Mouse (Mus musculus): Measurements from ENCODE around the gene 2610318N02Rik. TPM values are rescaled to one million over a fixed set of nuclear protein-coding genes. Genes with fewer than 3 reads are reported as not detected.

The 2610318N02Rik gene
- total and polyA plus RNA-seq, 3 experiments = 8.1 to 18.3 (median 8.8) TPM

GRCm38 (mm10) chr16:17121569-17121968 lies 3.4 kb downstream of the 2610318N02Rik start:
- DNase-seq (ENCODE audit: low spot score) (no peak), ATAC-seq (ENCODE audit: extremely low read depth, insufficient number of reproducible peaks, low FRiP score, poor library complexity, severe bottlenecking) (no peak)
- H3K4me3 ChIP-seq (ENCODE audit: low read depth, low read length) = no peak overlapping the region
- H3K27me3 ChIP-seq (ENCODE audit: insufficient read depth, low read length) = peaks cover 17% of the 10 kb centered on the region
- no peaks in the 10 kb centered on the region for H3K9me3 ChIP-seq (replicated peaks)
- peaks cover 68% of the 10 kb centered on the region for H3K36me3 ChIP-seq (replicated peaks)
- TF ChIP-seq GATA2 (IDR thresholded peaks at IDR 0.05; ENCODE audit: borderline replicate concordance, low read depth, low read length) (no peak), GATA1 (IDR thresholded peaks at IDR 0.05; ENCODE audit: borderline replicate concordance, low read length) (no peak), POLR2AphosphoS5 (IDR thresholded peaks at IDR 0.05; ENCODE audit: insufficient replicate concordance, low read depth, low read length) (no peak), TAL1 (conservative IDR thresholded peaks at IDR 0.05; ENCODE audit: low read depth, low read length) (no peak), CTCF (IDR thresholded peaks at IDR 0.05; ENCODE audit: low read depth, low read length) (no peak)
- peaks cover 16% of the 10 kb centered on the region for H3K4me1 ChIP-seq (ENCODE audit: insufficient read depth, low read depth, low read length)

- peaks cover 83% of the 10 kb centered on the region for H3K36me3 ChIP-seq (replicated peaks)
These were observed 7.6 kb downstream of the 2610318N02Rik start for GRCm38 (mm10) chr16:17117309-17117799.

GRCm38 (mm10) chr16:17110771-17111743 lies 13.9 kb downstream of the 2610318N02Rik start, which contains the start of gene Ppil2:
Gene Ppil2, minus strand, starts transcription at chr16:17111257.
- peak within 1 kb of the TSS; percentile 96 for H3K4me3 ChIP-seq (ENCODE audit: low read depth, low read length)
- no peaks in the 10 kb centered on the region for H3K27me3 ChIP-seq (ENCODE audit: insufficient read depth, low read length)
- peak; percentile 70 for DNase-seq (ENCODE audit: low spot score)
- H3K9me3 ChIP-seq (replicated peaks) = no peaks in the 10 kb centered on the region
- peaks cover 21% of the 10 kb centered on the region for H3K4me1 ChIP-seq (ENCODE audit: insufficient read depth, low read depth, low read length)
- peaks cover 57% of the 10 kb centered on the region for H3K36me3 ChIP-seq (replicated peaks)
- no peak for TF ChIP-seq GATA1 (IDR thresholded peaks at IDR 0.05; ENCODE audit: borderline replicate concordance, low read length)
- no peak for TF ChIP-seq TAL1 (conservative IDR thresholded peaks at IDR 0.05; ENCODE audit: low read depth, low read length)
- TF ChIP-seq CTCF (IDR thresholded peaks at IDR 0.05; ENCODE audit: low read depth, low read length) = no peak
- no peak for TF ChIP-seq GATA2 (IDR thresholded peaks at IDR 0.05; ENCODE audit: borderline replicate concordance, low read depth, low read length)
- TF ChIP-seq POLR2AphosphoS5 (IDR thresholded peaks at IDR 0.05; ENCODE audit: insufficient replicate concordance, low read depth, low read length) = no peak
- peak; percentile 79 for ATAC-seq (ENCODE audit: extremely low read depth, insufficient number of reproducible peaks, low FRiP score, poor library complexity, severe bottlenecking)

More at GRCm38 (mm10) chr16:17117309-17117799, 7.6 kb downstream of the 2610318N02Rik start:
- ATAC-seq (ENCODE audit: extremely low read depth, insufficient number of reproducible peaks, low FRiP score, poor library complexity, severe bottlenecking) (no peak), DNase-seq (ENCODE audit: low spot score) (no peak)
- Histone ChIP-seq H3K27me3 (ENCODE audit: insufficient read depth, low read length) (peaks cover 8% of the 10 kb centered on the region), H3K9me3 (replicated peaks) (no peaks in the 10 kb centered on the region), H3K4me3 (ENCODE audit: low read depth, low read length) (no peak overlapping the region), H3K4me1 (ENCODE audit: insufficient read depth, low read depth, low read length) (peaks cover 2% of the 10 kb centered on the region; the same call in 1 of the 2 replicates)
- TF ChIP-seq GATA1 (IDR thresholded peaks at IDR 0.05; ENCODE audit: borderline replicate concordance, low read length) (no peak), TAL1 (conservative IDR thresholded peaks at IDR 0.05; ENCODE audit: low read depth, low read length) (no peak), POLR2AphosphoS5 (IDR thresholded peaks at IDR 0.05; ENCODE audit: insufficient replicate concordance, low read depth, low read length) (no peak), GATA2 (IDR thresholded peaks at IDR 0.05; ENCODE audit: borderline replicate concordance, low read depth, low read length) (no peak), CTCF (IDR thresholded peaks at IDR 0.05; ENCODE audit: low read depth, low read length) (no peak)

GRCm38 (mm10) chr16:17104600-17104999 lies 20.4 kb downstream of the 2610318N02Rik start:
- peaks cover 17% of the 10 kb centered on the region for H3K4me1 ChIP-seq (ENCODE audit: insufficient read depth, low read depth, low read length)
- no peak overlapping the region for H3K4me3 ChIP-seq (ENCODE audit: low read depth, low read length)
- TF ChIP-seq CTCF (IDR thresholded peaks at IDR 0.05; ENCODE audit: low read depth, low read length) = no peak
- ATAC-seq (ENCODE audit: extremely low read depth, insufficient number of reproducible peaks, low FRiP score, poor library complexity, severe bottlenecking) (no peak), DNase-seq (ENCODE audit: low spot score) (no peak)
- no peaks in the 10 kb centered on the region for H3K9me3 ChIP-seq (replicated peaks)
- no peaks in the 10 kb centered on the region for H3K27me3 ChIP-seq (ENCODE audit: insufficient read depth, low read length)
- peaks cover 93% of the 10 kb centered on the region for H3K36me3 ChIP-seq (replicated peaks)

GRCm38 (mm10) chr16:17102630-17103220 lies 22.2 kb downstream of the 2610318N02Rik start:
- peaks cover 10% of the 10 kb centered on the region for H3K4me1 ChIP-seq (ENCODE audit: insufficient read depth, low read depth, low read length)
- H3K4me3 ChIP-seq (ENCODE audit: low read depth, low read length) = no peak overlapping the region
- no peak for ATAC-seq (ENCODE audit: extremely low read depth, insufficient number of reproducible peaks, low FRiP score, poor library complexity, severe bottlenecking)
- no peaks in the 10 kb centered on the region for H3K27me3 ChIP-seq (ENCODE audit: insufficient read depth, low read length)
- H3K9me3 ChIP-seq (replicated peaks) = no peaks in the 10 kb centered on the region
- TF ChIP-seq CTCF (IDR thresholded peaks at IDR 0.05; ENCODE audit: low read depth, low read length) (no peak), TAL1 (conservative IDR thresholded peaks at IDR 0.05; ENCODE audit: low read depth, low read length) (no peak), POLR2AphosphoS5 (IDR thresholded peaks at IDR 0.05; ENCODE audit: insufficient replicate concordance, low read depth, low read length) (no peak), GATA2 (IDR thresholded peaks at IDR 0.05; ENCODE audit: borderline replicate concordance, low read depth, low read length) (no peak), GATA1 (IDR thresholded peaks at IDR 0.05; ENCODE audit: borderline replicate concordance, low read length) (no peak)
- peaks cover 95% of the 10 kb centered on the region for H3K36me3 ChIP-seq (replicated peaks)
- no peak for DNase-seq (ENCODE audit: low spot score)

- Histone ChIP-seq H3K9me3 (replicated peaks) (no peaks in the 10 kb centered on the region), H3K4me1 (ENCODE audit: insufficient read depth, low read depth, low read length) (peaks cover 3% of the 10 kb centered on the region; the same call in 1 of the 2 replicates), H3K27me3 (ENCODE audit: insufficient read depth, low read length) (no peaks in the 10 kb centered on the region), H3K36me3 (replicated peaks) (peaks cover 99% of the 10 kb centered on the region), H3K4me3 (ENCODE audit: low read depth, low read length) (no peak overlapping the region)
- no peak for TF ChIP-seq GATA2 (IDR thresholded peaks at IDR 0.05; ENCODE audit: borderline replicate concordance, low read depth, low read length)
- no peak for TF ChIP-seq CTCF (IDR thresholded peaks at IDR 0.05; ENCODE audit: low read depth, low read length)
- TF ChIP-seq GATA1 (IDR thresholded peaks at IDR 0.05; ENCODE audit: borderline replicate concordance, low read length) = no peak
- no peak for TF ChIP-seq TAL1 (conservative IDR thresholded peaks at IDR 0.05; ENCODE audit: low read depth, low read length)
- no peak for TF ChIP-seq POLR2AphosphoS5 (IDR thresholded peaks at IDR 0.05; ENCODE audit: insufficient replicate concordance, low read depth, low read length)
- no peak for DNase-seq (ENCODE audit: low spot score)
- ATAC-seq (ENCODE audit: extremely low read depth, insufficient number of reproducible peaks, low FRiP score, poor library complexity, severe bottlenecking) = no peak
These were observed 28.0 kb downstream of the 2610318N02Rik start for GRCm38 (mm10) chr16:17096938-17097337.
